Mouse (Mus musculus) liver, embryonic 14.5 days (tissue): ENCODE data around the gene Ccm2. TPM values are rescaled to one million over a fixed set of nuclear protein-coding genes. Genes with fewer than 3 reads are reported as not detected.
A peak's percentile ranks its signal among the peaks of the same experiment; 100 is the strongest.

Experiments
- ATAC-seq: fragments of 200-750 bp; cut with Nextera tagmentation; 2 replicates; pipeline ENCODE4 v1.8.0; 2017; ENCODE audit warnings: moderate number of reproducible peaks, mild to moderate bottlenecking, moderate library complexity; ENCODE audit not compliant: insufficient read depth
- DNase-seq, 3 experiments: peaks; one replicate each; pipeline ENCODE4 v3.0.0-alpha.2; 2012 to 2013; ENCODE audit warnings: low read depth in 3 of 3, low spot score in 3 of 3
- H3K27ac ChIP-seq: fragments of 300-500 bp; sonication (generic); 2 replicates; pipeline ENCODE4 v1.5.1; 2014; ENCODE audit warnings: moderate library complexity, mild to moderate bottlenecking, control low read depth, inconsistent platforms
- H3K27me3 ChIP-seq: fragments of 300-500 bp; sonication (generic); 2 replicates; pipeline ENCODE4 v1.6.1; 2014; ENCODE audit warnings: mild to moderate bottlenecking, low read length, moderate library complexity; ENCODE audit not compliant: control insufficient read depth, insufficient read depth
- H3K36me3 ChIP-seq: fragments of 300-500 bp; sonication (generic); replicated peaks from 2 replicates; pipeline ENCODE4 v1.6.1; 2014; ENCODE audit warnings: low read depth; ENCODE audit not compliant: control insufficient read depth, insufficient read depth
- H3K4me1 ChIP-seq, 2 experiments: fragments of 200-500 bp in 1 of 2; fragments of 300-500 bp in 1 of 2; sonication (generic) in 1 of 2; replicated peaks; 2 replicates each; pipeline ENCODE4 v1.6.1; 2012 to 2014; ENCODE audit warnings: antibody characterized with exemption in 1 of 2, inconsistent platforms in 1 of 2, low read length in 1 of 2; ENCODE audit not compliant: control insufficient read depth in 2 of 2, insufficient read depth in 2 of 2
- H3K4me2 ChIP-seq: fragments of 300-500 bp; sonication (generic); 2 replicates; pipeline ENCODE4 v1.6.1; 2014; ENCODE audit warnings: low read depth, mild to moderate bottlenecking, control low read depth, moderate library complexity
- H3K4me3 ChIP-seq, 2 experiments: fragments of 200-500 bp in 1 of 2; fragments of 300-500 bp in 1 of 2; sonication (generic) in 1 of 2; 2 replicates each; pipeline ENCODE4 v1.5.1; 2012 to 2014; ENCODE audit warnings: low read depth in 2 of 2, low read length in 2 of 2, mild to moderate bottlenecking in 2 of 2, control low read depth in 1 of 2, inconsistent platforms in 1 of 2, moderate library complexity in 1 of 2; ENCODE audit not compliant: insufficient read depth in 1 of 2
- H3K9ac ChIP-seq: fragments of 300-500 bp; sonication (generic); replicated peaks from 2 replicates; pipeline ENCODE4 v1.6.1; 2014; ENCODE audit warnings: mild to moderate bottlenecking, control low read depth, moderate library complexity
- H3K9me3 ChIP-seq: fragments of 300-500 bp; sonication (generic); 2 replicates; pipeline ENCODE4 v1.6.1; 2016; ENCODE audit warnings: low read length, mixed read lengths; ENCODE audit not compliant: control insufficient read depth
- CTCF ChIP-seq: IDR thresholded peaks from 2 replicates; pipeline ENCODE4 v1.5.1; 2016; ENCODE audit warnings: antibody characterized with exemption, low read depth, control low read depth
- EP300 ChIP-seq: IDR thresholded peaks from 2 replicates; pipeline ENCODE4 v1.6.1; 2016; ENCODE audit warnings: antibody characterized with exemption, low read depth
- WGBS: fragments of 180-500 bp; shearing (Covaris S2); extraction: QIAGEN DNeasy Blood & Tissue Kit; methylation state at CpG from one replicate; pipeline ENCODE4 v1.1.7; 2014; ENCODE audit not compliant: insufficient replicate concordance; 5-methylcytosine and 5-hydroxymethylcytosine counted together
- polyA plus RNA-seq, 2 experiments: library from polyadenylated mRNA; depleted of rRNA in 1 of 2; stranded (reverse) in 1 of 2; unstranded in 1 of 2; fragments of >200 nt; fragmentation: Nextera tagmentation in 1 of 2; extraction: Ambion mirVana in 1 of 2; gene quantifications; 2 replicates each; pipeline versions ENCODE4 v1.2.1 to v1.2.3; 2012 to 2014

Gene Ccm2
- polyA plus RNA-seq (2012; rRNA removed) (33.1 and 36.8 TPM in 2 replicates), polyA plus RNA-seq (2014; fragmentation: Nextera tagmentation; extraction: Ambion mirVana) (39.0 and 39.4 TPM in 2 replicates)

DNA sequence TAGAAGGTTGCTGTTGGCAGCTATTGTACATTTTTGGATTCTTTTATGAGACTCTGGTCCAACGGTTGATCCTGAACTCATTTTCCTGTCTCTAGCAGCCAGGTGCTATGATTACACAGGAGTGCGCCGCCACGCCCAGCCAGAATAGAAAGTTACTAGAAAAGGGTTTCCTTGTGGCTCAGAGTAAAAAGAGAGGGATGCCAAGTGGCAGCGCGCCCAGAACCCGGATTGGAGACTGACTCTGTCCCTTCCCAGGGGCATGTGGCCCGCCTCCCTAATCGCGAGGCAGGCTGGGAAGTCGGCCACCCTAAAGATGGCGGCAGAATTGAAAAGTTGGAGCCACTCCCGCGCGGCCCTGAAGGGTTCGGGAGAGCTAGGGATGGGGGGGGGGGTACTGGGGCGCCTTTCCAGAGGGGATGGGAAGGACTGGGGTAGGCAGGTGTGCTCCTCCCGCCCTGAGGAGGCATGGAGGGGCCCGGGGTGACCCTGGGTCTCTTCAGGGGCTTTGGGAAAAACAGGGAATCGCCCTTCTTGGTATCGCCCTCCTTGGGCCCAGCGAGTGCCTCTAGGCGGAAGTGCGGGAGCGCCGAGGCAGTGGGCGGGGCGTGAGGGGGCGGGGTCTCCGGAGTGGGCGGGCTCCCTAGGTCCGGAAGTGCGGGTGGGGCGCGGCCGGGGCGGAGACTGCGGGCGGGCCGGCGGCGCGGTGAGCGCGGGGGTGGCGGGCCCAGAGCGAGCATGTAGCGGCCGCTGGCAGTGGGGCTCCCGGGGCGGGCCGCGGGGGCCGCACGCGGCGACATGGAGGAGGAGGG, at the start of gene Ccm2:
Ccm2 (plus strand) TSS at position 683 of the 809 bp plus-strand sequence.
- no peaks in the 10 kb centered on the region for H3K9me3 ChIP-seq
- H3K27ac ChIP-seq = peak within 1 kb of the TSS; percentile 94
- H3K36me3 ChIP-seq = no peaks in the 10 kb centered on the region; the same call in 1 of the 2 replicates
- peak within 1 kb of the TSS; percentile 83 for H3K4me2 ChIP-seq
- H3K9ac ChIP-seq = peak within 1 kb of the TSS; percentile 89
- peak within 1 kb of the TSS; percentile 79 to 88 for H3K4me3 ChIP-seq
- ATAC-seq (peak; percentile 97), DNase-seq (peak; percentile 86 to 90 (median 89))
- under 1% methylated on average over 50 of the region's 57 CpGs for WGBS
- TF ChIP-seq CTCF (no peak), EP300 (0 out of 2 replicates have a peak, but pooled peaks have one; percentile 7)
- no peaks in the 10 kb centered on the region for H3K27me3 ChIP-seq
- peaks cover 11% of the 10 kb centered on the region in 2 experiments for H3K4me1 ChIP-seq

GRCm38 (mm10) chr11:6497311-6497948, 49.3 kb upstream of the Ccm2 start:
- TF ChIP-seq CTCF (no peak), EP300 (no peak)
- ATAC-seq (no peak), DNase-seq (no peak)
- Histone ChIP-seq H3K9me3 (no peaks in the 10 kb centered on the region), H3K27ac (no peak overlapping the region), H3K4me2 (no peak overlapping the region), H3K9ac (no peak overlapping the region), H3K27me3 (no peaks in the 10 kb centered on the region), H3K4me1 (no peaks in the 10 kb centered on the region), H3K4me3 (no peak overlapping the region), H3K36me3 (no peaks in the 10 kb centered on the region)
- 63% methylated on average over 12 of the region's 12 CpGs for WGBS

GRCm38 (mm10) chr11:6502506-6502905, 44.2 kb upstream of the Ccm2 start:
- ATAC-seq = no peak
- WGBS = 81% methylated on average over 2 of the region's 2 CpGs

GRCm38 (mm10) chr11:6504226-6504625, 42.5 kb upstream of the Ccm2 start:
- H3K4me2 ChIP-seq = no peak overlapping the region
- TF ChIP-seq CTCF = no peak
- TF ChIP-seq EP300 = no peak
- H3K4me3 ChIP-seq = no peak overlapping the region
- 51% methylated on average over 3 of the region's 3 CpGs for WGBS
- DNase-seq = no peak
- no peak overlapping the region for H3K9ac ChIP-seq
- H3K36me3 ChIP-seq = no peaks in the 10 kb centered on the region
- peaks cover 0 to 2% of the 10 kb centered on the region in 2 experiments; a peak in 1 of 4 replicates for H3K4me1 ChIP-seq
- no peak for ATAC-seq
- H3K27me3 ChIP-seq = no peaks in the 10 kb centered on the region
- no peaks in the 10 kb centered on the region for H3K9me3 ChIP-seq
- H3K27ac ChIP-seq = no peak overlapping the region

More at GRCm38 (mm10) chr11:6502506-6502905, 44.2 kb upstream of the Ccm2 start:
- Histone ChIP-seq H3K27me3 (no peaks in the 10 kb centered on the region), H3K36me3 (no peaks in the 10 kb centered on the region), H3K27ac (no peak overlapping the region), H3K9me3 (no peaks in the 10 kb centered on the region), H3K4me3 (no peak overlapping the region), H3K4me1 (peaks cover 0 to 2% of the 10 kb centered on the region in 2 experiments; a peak in 1 of 4 replicates), H3K9ac (no peak overlapping the region), H3K4me2 (no peak overlapping the region)
- TF ChIP-seq CTCF (no peak), EP300 (no peak)
- DNase-seq = no peak

DNA sequence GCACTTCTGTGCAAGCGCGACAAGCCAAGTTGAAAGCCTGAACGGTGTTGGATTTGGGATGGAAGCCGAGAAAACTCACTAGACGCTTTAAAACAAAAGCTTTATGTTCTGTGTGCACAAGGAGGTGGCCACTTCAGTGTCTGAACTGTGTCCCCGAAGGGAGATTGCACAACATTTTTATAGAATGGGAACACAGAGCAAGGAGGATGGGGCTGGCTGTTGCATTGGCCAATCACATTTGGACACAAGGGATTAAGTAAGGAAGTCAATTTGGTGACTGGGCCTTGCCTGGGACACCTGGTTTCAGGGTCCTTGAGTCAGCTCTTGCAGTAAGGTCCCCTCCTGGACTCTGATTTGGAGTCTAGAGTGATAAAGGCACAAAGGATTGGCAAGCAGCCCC, 42.0 kb upstream of the Ccm2 start:
- Histone ChIP-seq H3K27ac (no peak overlapping the region), H3K36me3 (no peaks in the 10 kb centered on the region), H3K27me3 (no peaks in the 10 kb centered on the region), H3K4me2 (no peak overlapping the region), H3K9ac (no peak overlapping the region), H3K4me3 (no peak overlapping the region), H3K9me3 (no peaks in the 10 kb centered on the region), H3K4me1 (peaks cover 0 to 2% of the 10 kb centered on the region in 2 experiments; a peak in 1 of 4 replicates)
- no peak for TF ChIP-seq EP300
- peak; percentile 43; the same call in 1 of the 2 replicates for ATAC-seq
- 62% methylated on average over 6 of the region's 6 CpGs for WGBS
- no peak for DNase-seq
